Mouse (Mus musculus) adrenal gland, postnatal 36 days (tissue): ENCODE measurements at regions not wholly inside any gene's neighbourhood (a gene's known extent, or its start where the extent isn't known, plus 50 kb on each side); places are given as distances from the start of the nearest gene placed in this dataset.

Experiments
- DNase-seq, 2 experiments: peaks; one replicate each; pipeline ENCODE4 v3.0.0; 2021; ENCODE audit warnings: mixed read lengths in 1 of 2

- DNase-seq: no peak
Observed at GRCm38 (mm10) chr6:94413987-94414360, 86.2 kb upstream of the Slc25a26 start.

DNA sequence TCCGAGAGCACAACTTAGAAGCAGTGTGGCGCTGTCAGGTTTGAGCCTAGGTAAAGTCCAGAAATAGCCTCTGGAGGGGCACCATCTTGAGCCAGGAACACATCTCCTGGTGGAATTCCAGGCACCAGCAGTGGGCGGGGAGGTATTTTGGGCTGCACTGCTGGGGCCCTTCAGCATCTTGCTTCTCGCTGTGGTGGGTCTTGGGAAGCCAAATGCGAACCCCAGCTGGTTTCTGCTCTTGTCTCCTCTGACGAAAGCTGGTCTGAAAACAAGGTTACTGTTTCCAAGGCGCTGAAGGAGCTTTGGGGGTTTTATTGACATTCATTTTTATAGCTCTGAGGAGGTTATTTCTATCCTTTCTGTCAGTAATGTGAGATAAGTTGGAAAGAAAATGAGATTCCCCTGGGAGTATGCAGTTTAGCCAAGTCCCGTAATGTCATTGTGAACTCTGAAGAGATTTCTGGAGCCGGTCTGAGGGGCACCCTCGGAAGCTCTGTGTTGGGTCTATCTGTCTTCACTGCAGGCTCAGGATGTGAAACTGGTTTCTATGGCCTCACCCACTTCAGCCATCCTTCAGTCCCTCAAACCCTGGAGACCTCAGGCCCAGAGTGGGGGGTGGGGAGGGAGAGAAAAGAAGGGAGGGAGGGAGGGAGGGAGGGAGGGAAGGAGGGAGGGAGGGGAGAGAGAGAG, 86.7 kb upstream of the Slc25a26 start:
- no peak for DNase-seq

DNA sequence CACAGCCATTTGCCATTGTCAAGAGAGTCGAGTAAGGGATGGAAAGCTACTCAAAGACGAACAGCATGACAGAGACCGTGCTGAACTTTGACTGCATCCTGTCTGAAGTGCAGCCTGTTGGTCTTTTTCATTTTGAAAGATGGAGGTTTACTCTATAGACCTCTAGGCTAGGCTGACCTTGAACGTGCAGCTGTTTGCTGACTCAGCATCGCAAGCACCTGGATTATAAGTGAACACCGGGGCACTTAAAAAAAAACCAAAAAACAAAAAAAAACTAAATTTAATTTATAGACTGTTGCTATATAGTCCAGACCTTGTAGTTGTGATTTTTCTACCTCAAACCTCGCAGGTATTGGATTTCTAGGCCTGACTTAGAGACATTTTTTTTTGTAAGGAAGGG, 87.8 kb upstream of the Slc25a26 start:
- no peak for DNase-seq

DNA sequence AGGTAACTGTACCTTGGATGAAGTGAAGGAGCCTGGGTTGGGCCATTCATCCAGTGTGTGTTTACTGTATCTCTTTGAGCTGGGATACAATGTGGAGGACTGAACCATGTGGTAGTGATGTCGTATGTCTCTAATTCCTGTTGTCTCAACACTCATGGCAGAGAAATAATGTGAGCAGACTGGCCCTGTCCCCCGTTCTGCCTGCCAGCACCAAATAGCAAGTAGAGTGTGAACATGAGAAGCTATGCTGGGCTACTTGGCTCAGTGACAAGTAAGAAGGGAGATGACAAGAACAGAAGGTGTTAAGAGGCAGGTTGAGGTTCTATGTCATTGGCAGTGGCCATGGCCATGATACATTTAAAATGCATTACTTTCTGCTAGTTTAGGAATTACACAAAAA, 89.7 kb upstream of the Slc25a26 start:
- DNase-seq: no peak

GRCm38 (mm10) chr6:94408996-94409395, 91.1 kb upstream of the Slc25a26 start:
- no peak for DNase-seq

DNA sequence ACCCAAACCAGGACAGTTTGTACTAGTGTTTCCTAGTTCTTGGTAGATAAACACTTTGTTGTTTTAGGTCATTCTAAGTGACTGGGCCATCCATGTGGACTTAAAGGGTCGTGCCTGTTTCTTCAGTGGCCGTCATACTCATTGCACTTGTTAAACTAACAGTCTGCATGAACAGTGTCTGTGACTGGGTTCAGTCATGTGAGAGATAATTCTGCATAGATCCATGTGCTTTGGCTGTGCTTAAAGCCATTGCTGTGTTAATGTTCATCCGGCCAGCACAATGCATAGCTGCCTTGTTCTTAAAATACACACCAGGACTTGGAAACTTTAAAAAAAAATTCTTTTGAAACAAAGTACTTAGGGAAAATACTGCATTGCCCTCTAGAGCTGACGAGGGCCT, 92.4 kb upstream of the Slc25a26 start:
- no peak for DNase-seq

DNA sequence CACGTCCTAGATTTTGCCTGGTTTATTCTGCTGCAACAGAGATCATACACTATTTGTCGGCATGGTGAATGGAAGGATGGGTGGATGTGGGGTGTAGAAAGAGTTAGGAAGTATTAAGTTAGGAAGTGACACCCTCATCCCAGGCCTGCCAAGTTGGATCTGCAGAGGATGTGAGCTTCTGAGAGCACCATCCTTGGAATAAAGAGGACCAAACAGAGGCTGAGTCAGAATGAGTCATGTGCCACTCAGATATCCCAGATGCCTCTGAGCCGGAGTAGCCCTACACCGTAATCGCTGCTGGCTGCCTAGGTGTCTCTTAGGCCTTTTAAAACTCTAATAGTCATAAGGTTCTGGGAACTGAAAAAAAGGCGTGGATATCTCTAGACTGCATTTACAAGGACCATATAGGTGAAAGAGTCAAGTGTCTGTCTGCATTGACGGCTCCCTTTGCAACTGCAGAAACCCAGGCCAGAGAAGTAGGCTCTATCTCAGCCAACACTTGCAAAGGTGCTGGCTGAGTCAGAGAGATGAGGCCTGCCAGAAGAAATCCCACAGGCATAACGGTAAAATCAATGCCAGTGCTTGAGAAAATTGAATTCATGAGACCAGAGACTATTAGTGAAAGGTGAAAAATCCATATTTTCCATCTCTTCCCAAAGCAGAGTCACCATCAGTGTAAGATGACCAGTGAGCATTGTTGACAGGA, 94.6 kb upstream of the Slc25a26 start:
- DNase-seq: peak; percentile 44 to 62

GRCm38 (mm10) chr6:94401617-94402481, 98.3 kb upstream of the Slc25a26 start:
- DNase-seq: no peak

GRCm38 (mm10) chr6:94401061-94401591, 99.0 kb upstream of the Slc25a26 start:
- peak; percentile 11 to 45 for DNase-seq

- DNase-seq: peak; percentile 52 to 73
Observed at GRCm38 (mm10) chr6:94400471-94401051, 99.6 kb upstream of the Slc25a26 start.

- no peak for DNase-seq
Observed at GRCm38 (mm10) chr6:94391134-94391533, 107.4 kb upstream of the Magi1 start.

DNA sequence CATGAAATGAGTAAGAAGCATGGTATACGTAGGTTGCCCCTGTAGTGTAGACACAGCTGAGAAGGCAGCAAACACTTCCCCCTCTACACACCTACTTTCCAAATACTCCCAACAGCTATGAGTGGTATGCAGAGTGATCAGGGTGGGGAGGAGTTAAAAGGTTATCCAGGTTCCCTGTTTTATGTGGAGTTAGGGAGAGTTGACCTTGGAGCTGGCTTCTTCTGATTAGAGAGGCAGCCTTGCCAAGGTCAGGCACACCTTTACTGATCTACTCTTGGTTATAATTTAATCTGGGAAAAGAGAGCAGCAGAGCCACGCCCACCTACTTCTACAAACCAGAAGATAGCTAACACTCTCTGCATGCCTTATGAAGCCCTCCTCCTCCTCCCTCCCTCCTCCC, 106.7 kb upstream of the Magi1 start:
- no peak for DNase-seq

DNA sequence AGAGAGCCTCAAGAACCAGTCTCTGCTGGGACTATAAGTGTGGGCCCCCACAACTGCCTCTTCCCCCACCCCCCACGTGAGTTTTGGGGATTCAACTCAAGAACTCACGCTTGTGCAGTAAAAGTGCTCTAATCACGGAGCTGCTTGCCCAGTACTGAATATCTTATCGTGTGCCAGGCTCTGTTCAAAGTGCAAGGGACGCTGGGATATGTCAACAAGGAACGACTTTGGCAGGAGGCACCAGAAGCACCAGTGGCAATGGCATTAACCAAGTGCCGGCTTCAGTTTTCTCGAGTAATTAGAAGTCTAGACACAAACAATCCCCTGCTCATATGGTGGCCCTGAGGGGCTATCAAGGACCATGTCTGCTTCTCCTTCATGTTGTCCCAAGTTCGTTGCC, 106.0 kb upstream of the Magi1 start:
- DNase-seq: no peak

DNA sequence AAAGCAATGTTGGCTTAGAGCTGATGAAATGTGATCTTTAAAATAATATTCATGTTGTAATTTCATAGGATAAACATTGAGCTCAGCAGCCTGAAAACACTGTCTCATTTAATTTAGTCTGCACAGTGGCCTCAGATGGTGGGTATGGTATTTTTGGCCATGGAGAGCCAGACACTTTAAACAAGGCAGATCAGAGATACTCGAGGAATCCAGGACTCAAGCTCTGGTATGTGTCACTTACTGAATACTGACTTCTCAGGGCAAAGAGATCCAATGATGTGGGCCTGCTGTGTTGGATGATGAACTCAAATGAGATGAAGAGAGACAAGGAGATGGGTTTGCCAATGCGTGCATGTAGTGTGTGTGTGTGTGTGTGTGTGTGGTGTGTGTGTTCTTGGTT, 103.9 kb upstream of the Magi1 start:
- DNase-seq: no peak

DNA sequence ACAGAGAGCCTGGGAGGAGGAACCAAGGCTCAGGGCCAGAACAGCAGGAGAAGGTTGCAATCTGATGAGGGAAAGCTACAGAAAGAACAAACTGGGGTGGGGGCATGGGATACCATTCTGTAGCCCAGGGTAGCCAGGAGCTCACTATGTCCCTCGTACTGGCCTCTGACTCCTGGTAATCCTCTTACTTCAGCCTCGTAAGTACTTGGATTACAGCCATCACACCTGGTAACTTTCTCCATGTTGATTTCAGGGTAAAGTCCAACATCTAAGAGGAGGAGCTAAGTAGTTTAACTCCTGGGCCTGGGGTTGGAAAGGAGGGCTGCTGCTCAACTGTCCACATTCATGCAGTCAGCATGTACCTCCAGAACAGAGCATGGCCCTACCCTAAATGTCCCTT, 101.8 kb upstream of the Magi1 start:
- DNase-seq: no peak

DNA sequence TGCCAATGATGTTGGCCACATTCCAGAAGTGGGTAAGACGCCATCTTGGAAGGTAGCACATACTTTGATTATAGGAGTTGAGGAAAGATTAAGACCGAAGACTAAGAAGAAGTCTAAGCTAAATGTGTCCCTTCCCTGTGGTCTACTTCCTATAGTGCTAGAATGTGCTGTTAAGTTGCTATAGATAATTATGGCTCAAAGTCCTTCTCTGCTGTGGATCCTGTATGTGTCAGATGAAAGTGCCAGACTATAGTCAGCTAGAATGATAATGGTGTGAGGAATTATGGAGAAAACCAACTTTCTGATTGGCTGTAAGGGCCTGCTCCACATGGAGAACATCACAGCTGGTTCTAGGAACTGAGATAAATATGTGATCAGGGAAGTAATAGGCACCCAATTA, 86.3 kb upstream of the Magi1 start:
- DNase-seq: no peak

- peak; percentile 0 to 22 for DNase-seq
Observed at GRCm38 (mm10) chr6:94363951-94364350, 80.2 kb upstream of the Magi1 start.

DNA sequence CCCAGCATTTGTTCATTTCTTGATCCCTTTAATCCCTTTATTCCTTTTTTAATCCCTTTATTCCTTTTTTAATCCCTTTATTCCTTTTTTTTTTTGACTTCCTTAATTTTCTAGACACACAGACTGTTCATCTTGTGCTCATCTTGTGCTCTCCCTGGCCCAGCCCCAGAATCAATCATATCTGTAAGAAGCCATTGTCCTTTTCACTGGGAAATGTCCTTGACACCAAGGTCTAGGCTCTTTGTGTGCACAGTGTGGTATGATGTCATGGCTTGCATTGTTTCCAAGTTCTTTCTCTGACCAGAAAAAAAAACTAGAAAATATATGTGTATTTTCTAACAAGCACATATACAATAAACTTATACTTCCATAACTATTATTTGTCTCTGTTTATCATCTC, 78.9 kb upstream of the Magi1 start:
- DNase-seq: peak; percentile 32 to 38

GRCm38 (mm10) chr6:94357568-94357967, 73.9 kb upstream of the Magi1 start:
- DNase-seq: no peak

GRCm38 (mm10) chr6:94354451-94355095, 70.9 kb upstream of the Magi1 start:
- DNase-seq: no peak

- DNase-seq: no peak
Observed at GRCm38 (mm10) chr6:94344296-94344695, 60.6 kb upstream of the Magi1 start.

DNA sequence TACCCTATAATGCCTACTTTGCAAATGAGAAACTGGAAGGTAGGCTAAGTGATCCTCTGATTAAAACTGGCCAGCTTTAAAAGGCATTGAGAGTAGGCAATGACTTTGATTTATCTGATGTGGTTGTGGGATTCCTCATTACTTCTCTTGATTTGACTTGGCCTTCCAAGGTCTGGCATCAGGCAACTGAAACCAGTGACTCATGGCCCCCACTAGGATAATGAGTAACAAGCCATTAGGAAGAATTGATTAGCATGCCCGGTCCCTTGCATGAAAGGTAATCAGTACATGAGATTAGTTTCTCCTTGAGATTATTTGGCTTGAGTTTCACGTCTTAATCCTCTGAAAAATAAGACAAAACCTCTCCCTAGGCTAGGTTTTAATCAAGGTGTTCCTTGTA, 56.8 kb upstream of the Magi1 start:
- peak; percentile 23 to 24 for DNase-seq
